Mouse (Mus musculus) hindbrain, embryonic 11.5 days (tissue): ENCODE measurements around the gene Adcy9. TPM values are rescaled to one million over a fixed set of nuclear protein-coding genes. Genes with fewer than 3 reads are reported as not detected.

ENCODE experiments used
- polyA plus RNA-seq: library from polyadenylated mRNA; unstranded; fragments of >200 nt; fragmentation: Nextera tagmentation; extraction: Ambion mirVana; gene quantifications from 2 replicates; pipeline ENCODE4 v1.2.1, GENCODE M21; 2014

The Adcy9 gene
- polyA plus RNA-seq, 1 experiment from 2014 or later = 1.7 TPM

Other genes with a start within 250 kb of the Adcy9 start
- 35.2 and 47.3 TPM in 2 replicates for gene Crebbp, start 206.5 kb downstream of the Adcy9 start, polyA plus RNA-seq
- gene Srl, start 121.3 kb upstream of the Adcy9 start, polyA plus RNA-seq = 21.2 and 26.9 TPM in 2 replicates
- 16.1 TPM in 2 replicates for gene Tfap4, start 139.4 kb upstream of the Adcy9 start, polyA plus RNA-seq
- gene Glis2, start 174.2 kb upstream of the Adcy9 start, polyA plus RNA-seq = 26.3 and 27.6 TPM in 2 replicates
- gene Pam16, start 204.5 kb upstream of the Adcy9 start, polyA plus RNA-seq = 113 and 117 TPM in 2 replicates
- gene Vasn, start 219.4 kb upstream of the Adcy9 start, polyA plus RNA-seq = 7.9 and 9.4 TPM in 2 replicates
- 49.1 and 54.0 TPM in 2 replicates for gene Dnaja3, start 219.5 kb upstream of the Adcy9 start, polyA plus RNA-seq